Mouse (Mus musculus) limb, embryonic 12.5 days (tissue): Measurements from ENCODE around the gene a. TPM values are rescaled to one million over a fixed set of nuclear protein-coding genes. Genes with fewer than 3 reads are reported as not detected.
"Not testable (repeated sequence)": the region's sequence is repeated elsewhere in the genome, so short reads cannot be mapped to it uniquely, and the experiment has no call there.

Experiments used
- ATAC-seq: fragments of 200-750 bp; cut with Nextera tagmentation; 2 replicates; pipeline ENCODE4 v1.8.0; 2017; ENCODE audit warnings: low read depth, moderate TSS enrichment; ENCODE audit not compliant: insufficient number of reproducible peaks, insufficient read depth, low FRiP score, low TSS enrichment
- H3K27ac ChIP-seq: fragments of 300-500 bp; sonication (generic); 2 replicates; pipeline ENCODE4 v1.5.1; 2016; ENCODE audit warnings: mild to moderate bottlenecking, moderate library complexity
- H3K27me3 ChIP-seq: fragments of 300-500 bp; sonication (generic); 2 replicates; pipeline ENCODE4 v1.6.1; 2016; ENCODE audit warnings: mild to moderate bottlenecking, moderate library complexity
- H3K36me3 ChIP-seq: fragments of 300-500 bp; sonication (generic); 2 replicates; pipeline ENCODE4 v1.6.1; 2016; ENCODE audit warnings: mild to moderate bottlenecking, moderate library complexity
- H3K4me1 ChIP-seq: fragments of 300-500 bp; sonication (generic); replicated peaks from 2 replicates; pipeline ENCODE4 v1.6.1; 2016
- H3K4me2 ChIP-seq: fragments of 300-500 bp; sonication (generic); 2 replicates; pipeline ENCODE4 v1.6.1; 2016; ENCODE audit warnings: mild to moderate bottlenecking, moderate library complexity
- H3K4me3 ChIP-seq: fragments of 300-500 bp; sonication (generic); replicated peaks from 2 replicates; pipeline ENCODE4 v1.5.1; 2016; ENCODE audit warnings: mild to moderate bottlenecking
- H3K9ac ChIP-seq: fragments of 300-500 bp; sonication (generic); replicated peaks from 2 replicates; pipeline ENCODE4 v1.6.1; 2016; ENCODE audit warnings: mild to moderate bottlenecking, moderate library complexity
- H3K9me3 ChIP-seq: fragments of 300-500 bp; sonication (generic); 2 replicates; pipeline ENCODE4 v1.6.1; 2016; ENCODE audit warnings: mild to moderate bottlenecking, moderate library complexity
- WGBS: fragments of 180-500 bp; shearing (Covaris S2); methylation state at CpG from one replicate; pipeline ENCODE4 v1.1.7; 2016; 5-methylcytosine and 5-hydroxymethylcytosine counted together
- polyA plus RNA-seq: library from polyadenylated mRNA; unstranded; fragments of >200 nt; fragmentation: Nextera tagmentation; extraction: Ambion mirVana; gene quantifications from 2 replicates; pipeline ENCODE4 v1.2.1, GENCODE M21; 2016

a gene
- polyA plus RNA-seq, 1 experiment from 2014 or later = 10.9 TPM

- no peak overlapping the region for H3K9ac ChIP-seq
- H3K27ac ChIP-seq = no peak overlapping the region
- ATAC-seq = no peak
- no peaks in the 10 kb centered on the region for H3K9me3 ChIP-seq
- H3K4me1 ChIP-seq = peaks cover 25% of the 10 kb centered on the region
- H3K36me3 ChIP-seq = no peaks in the 10 kb centered on the region
- no peak overlapping the region for H3K4me3 ChIP-seq
- H3K4me2 ChIP-seq = no peak overlapping the region
- peaks cover 10% of the 10 kb centered on the region for H3K27me3 ChIP-seq
- WGBS = 75% methylated on average over 9 of the region's 9 CpGs
Observed at GRCm38 (mm10) chr2:154949877-154950276, 158.7 kb downstream of the a start.

GRCm38 (mm10) chr2:154950601-154951000 is 159.4 kb downstream of the a start:
- H3K9me3 ChIP-seq = no peaks in the 10 kb centered on the region
- 41% methylated on average over 5 of the region's 5 CpGs for WGBS
- H3K27me3 ChIP-seq = peaks cover 10% of the 10 kb centered on the region
- H3K4me1 ChIP-seq = peaks cover 25% of the 10 kb centered on the region
- 0 out of 2 replicates have a peak overlapping the region, but pooled peaks have one; percentile 8 for H3K4me2 ChIP-seq
- no peaks in the 10 kb centered on the region for H3K36me3 ChIP-seq
- ATAC-seq = no peak
- H3K9ac ChIP-seq = no peak overlapping the region
- no peak overlapping the region for H3K4me3 ChIP-seq
- no peak overlapping the region for H3K27ac ChIP-seq

- H3K4me2 ChIP-seq = no peak overlapping the region
- peaks cover 23% of the 10 kb centered on the region; the same call in 1 of the 2 replicates for H3K4me1 ChIP-seq
- no peaks in the 10 kb centered on the region for H3K9me3 ChIP-seq
- H3K27ac ChIP-seq = no peak overlapping the region
- no peak for ATAC-seq
- H3K4me3 ChIP-seq = no peak overlapping the region
- H3K9ac ChIP-seq = no peak overlapping the region
- H3K27me3 ChIP-seq = no peaks in the 10 kb centered on the region; the same call in 1 of the 2 replicates
- no peaks in the 10 kb centered on the region for H3K36me3 ChIP-seq
- 56% methylated on average over 5 of the region's 5 CpGs for whole genome bisulfite sequencing
Observed at GRCm38 (mm10) chr2:154959486-154959885, 168.3 kb downstream of the a start.

GRCm38 (mm10) chr2:154959909-154960308 is 168.7 kb downstream of the a start:
- no peak overlapping the region for H3K4me2 ChIP-seq
- peaks cover 23% of the 10 kb centered on the region; the same call in 1 of the 2 replicates for H3K4me1 ChIP-seq
- H3K36me3 ChIP-seq = no peaks in the 10 kb centered on the region
- 76% methylated on average over 3 of the region's 3 CpGs for WGBS
- no peak overlapping the region for H3K27ac ChIP-seq
- no peak overlapping the region for H3K9ac ChIP-seq
- H3K9me3 ChIP-seq = no peaks in the 10 kb centered on the region
- no peak overlapping the region for H3K4me3 ChIP-seq
- ATAC-seq = no peak
- H3K27me3 ChIP-seq = no peaks in the 10 kb centered on the region; the same call in 1 of the 2 replicates

- no peak overlapping the region for H3K4me2 ChIP-seq
- H3K27ac ChIP-seq = no peak overlapping the region
- no peak overlapping the region for H3K9ac ChIP-seq
- WGBS = 35% methylated on average over 5 of the region's 5 CpGs
- H3K4me1 ChIP-seq = peaks cover 19% of the 10 kb centered on the region; the same call in 1 of the 2 replicates
- no peaks in the 10 kb centered on the region for H3K36me3 ChIP-seq
- no peaks in the 10 kb centered on the region; the same call in 1 of the 2 replicates for H3K27me3 ChIP-seq
- no peaks in the 10 kb centered on the region for H3K9me3 ChIP-seq
- no peak overlapping the region for H3K4me3 ChIP-seq
- ATAC-seq = no peak
Observed at GRCm38 (mm10) chr2:154963176-154963575, 172.0 kb downstream of the a start.

- ATAC-seq, H3K27me3 ChIP-seq, H3K4me2 ChIP-seq, H3K27ac ChIP-seq, H3K4me3 ChIP-seq, H3K9ac ChIP-seq, H3K36me3 ChIP-seq, H3K9me3 ChIP-seq: not testable (repeated sequence)
- WGBS = 68% methylated on average over 14 of the region's 14 CpGs
- H3K4me1 ChIP-seq = peaks cover 24% of the 10 kb centered on the region
Observed at GRCm38 (mm10) chr2:154969740-154970397, 178.7 kb downstream of the a start.

GRCm38 (mm10) chr2:154971919-154972692 is 180.9 kb downstream of the a start:
- no peak overlapping the region for H3K9ac ChIP-seq
- no peak overlapping the region for H3K4me3 ChIP-seq
- H3K4me2 ChIP-seq = peak overlapping the region; percentile 41
- H3K27me3 ChIP-seq = no peaks in the 10 kb centered on the region
- H3K9me3 ChIP-seq = no peaks in the 10 kb centered on the region
- peak; percentile 75 for ATAC-seq
- 22% methylated on average over 18 of the region's 18 CpGs for WGBS
- no peaks in the 10 kb centered on the region for H3K36me3 ChIP-seq
- H3K27ac ChIP-seq = peak overlapping the region; percentile 58; the same call in 1 of the 2 replicates
- peaks cover 24% of the 10 kb centered on the region for H3K4me1 ChIP-seq

GRCm38 (mm10) chr2:154972981-154973380 is 181.8 kb downstream of the a start:
- no peaks in the 10 kb centered on the region for H3K9me3 ChIP-seq
- H3K4me3 ChIP-seq = no peak overlapping the region
- no peaks in the 10 kb centered on the region for H3K36me3 ChIP-seq
- no peak overlapping the region for H3K4me2 ChIP-seq
- no peak overlapping the region for H3K9ac ChIP-seq
- no peak overlapping the region for H3K27ac ChIP-seq
- no peak for ATAC-seq
- no peaks in the 10 kb centered on the region for H3K27me3 ChIP-seq
- H3K4me1 ChIP-seq = peaks cover 24% of the 10 kb centered on the region
- WGBS = 13% methylated on average over 5 of the region's 5 CpGs

GRCm38 (mm10) chr2:154986609-154987008 is 195.4 kb downstream of the a start:
- H3K9me3 ChIP-seq = no peaks in the 10 kb centered on the region
- no peaks in the 10 kb centered on the region for H3K4me1 ChIP-seq
- H3K36me3 ChIP-seq = no peaks in the 10 kb centered on the region
- WGBS = 78% methylated on average over 1 of the region's 1 CpGs
- H3K4me3 ChIP-seq = no peak overlapping the region
- no peak overlapping the region for H3K4me2 ChIP-seq
- no peaks in the 10 kb centered on the region for H3K27me3 ChIP-seq
- ATAC-seq = no peak
- no peak overlapping the region for H3K27ac ChIP-seq
- H3K9ac ChIP-seq = no peak overlapping the region

- Histone ChIP-seq H3K4me1 (no peaks in the 10 kb centered on the region), H3K4me2 (no peak overlapping the region), H3K27ac (no peak overlapping the region), H3K9ac (no peak overlapping the region), H3K36me3 (no peaks in the 10 kb centered on the region), H3K27me3 (no peaks in the 10 kb centered on the region), H3K9me3 (no peaks in the 10 kb centered on the region), H3K4me3 (no peak overlapping the region)
- 88% methylated on average over 8 of the region's 8 CpGs for WGBS
- no peak for ATAC-seq
Observed at GRCm38 (mm10) chr2:154991411-154991810, 200.2 kb downstream of the a start.

- H3K27ac ChIP-seq = no peak overlapping the region
- no peaks in the 10 kb centered on the region for H3K36me3 ChIP-seq
- no peaks in the 10 kb centered on the region for H3K4me1 ChIP-seq
- no peak overlapping the region for H3K9ac ChIP-seq
- no peak for ATAC-seq
- no peak overlapping the region for H3K4me3 ChIP-seq
- WGBS = 82% methylated on average over 5 of the region's 5 CpGs
- H3K4me2 ChIP-seq = no peak overlapping the region
- H3K27me3 ChIP-seq = no peaks in the 10 kb centered on the region
- no peaks in the 10 kb centered on the region for H3K9me3 ChIP-seq
Observed at GRCm38 (mm10) chr2:154992083-154992482, 200.9 kb downstream of the a start.
